Mouse (Mus musculus): Measurements from ENCODE around the gene Ppil2. TPM values are rescaled to one million over a fixed set of nuclear protein-coding genes. Genes with fewer than 3 reads are reported as not detected.

Ppil2 gene
- polyA plus RNA-seq, 1 experiment: 108 TPM

DNA sequence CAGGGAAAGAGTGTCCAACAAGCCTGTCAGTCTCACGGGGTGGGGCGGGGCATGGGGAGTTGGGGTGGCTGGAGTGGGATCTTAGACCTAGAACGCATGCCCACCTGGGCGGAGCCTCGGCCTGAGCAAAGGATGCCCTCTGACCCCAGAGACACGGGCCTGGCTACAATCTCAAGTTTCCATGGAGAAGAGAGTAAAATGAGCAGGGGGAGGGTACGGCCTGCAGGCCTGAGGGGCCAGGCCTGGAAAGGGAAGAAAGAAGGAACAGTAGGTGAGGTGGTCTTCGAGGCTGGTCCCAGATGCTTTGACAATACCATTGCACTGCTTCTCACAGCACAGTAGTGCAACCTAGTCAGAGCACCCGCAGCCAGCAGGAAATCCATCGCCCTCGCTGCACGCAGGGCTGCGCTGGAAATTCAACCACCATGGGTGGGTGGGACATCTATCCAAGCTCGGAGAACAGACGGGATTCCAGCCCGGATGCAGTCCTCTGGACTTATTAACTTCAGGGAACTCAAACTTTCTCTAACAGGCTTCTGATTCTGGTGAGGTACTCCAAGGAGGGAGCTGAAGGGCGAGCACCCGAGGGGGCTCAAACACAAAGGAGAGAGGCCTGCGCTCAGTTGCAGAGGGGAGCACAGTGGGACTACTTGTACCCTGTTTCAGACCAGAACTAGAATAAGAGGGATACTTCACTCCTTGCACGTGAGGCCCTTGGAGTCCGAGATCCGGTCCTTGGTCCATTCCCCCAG lies 13.2 kb upstream of the Ppil2 start:
- H3K27ac ChIP-seq (ENCODE audit: insufficient read depth, low read length): no peak overlapping the region
- 33% methylated on average over 22 of the region's 22 CpGs for WGBS
- peak overlapping the region; percentile 29 for H3K4me3 ChIP-seq (replicated peaks; ENCODE audit: insufficient read depth, low read depth, low read length)
- DNase-seq: no peak
- H3K27me3 ChIP-seq (ENCODE audit: control insufficient read depth, insufficient read depth, low read length): no peaks in the 10 kb centered on the region
- TF ChIP-seq CTCF (IDR thresholded peaks at IDR 0.05; ENCODE audit: borderline replicate concordance, insufficient read depth, low read depth, low read length): no peak
- no peak for TF ChIP-seq POLR2A (IDR thresholded peaks at IDR 0.05; ENCODE audit: borderline replicate concordance, insufficient read depth, low read length)
- peaks cover 5% of the 10 kb centered on the region; the same call in 1 of the 2 replicates for H3K4me1 ChIP-seq (ENCODE audit: control insufficient read depth, insufficient read depth, low read length)

GRCm38 (mm10) chr16:17121569-17121968 lies 10.5 kb upstream of the Ppil2 start:
- Histone ChIP-seq H3K27ac (ENCODE audit: insufficient read depth, low read length) (no peak overlapping the region), H3K27me3 (ENCODE audit: control insufficient read depth, insufficient read depth, low read length) (no peaks in the 10 kb centered on the region), H3K4me1 (ENCODE audit: control insufficient read depth, insufficient read depth, low read length) (peaks cover 5% of the 10 kb centered on the region; the same call in 1 of the 2 replicates), H3K4me3 (replicated peaks; ENCODE audit: insufficient read depth, low read depth, low read length) (no peak overlapping the region)
- no peak for DNase-seq
- no peak for TF ChIP-seq CTCF (IDR thresholded peaks at IDR 0.05; ENCODE audit: borderline replicate concordance, insufficient read depth, low read depth, low read length)
- WGBS: 60% methylated on average over 14 of the region's 14 CpGs

- no peak overlapping the region for H3K4me3 ChIP-seq (replicated peaks; ENCODE audit: insufficient read depth, low read depth, low read length)
- H3K27ac ChIP-seq (ENCODE audit: insufficient read depth, low read length): no peak overlapping the region
- WGBS: 83% methylated on average over 5 of the region's 5 CpGs
- DNase-seq: no peak
- H3K4me1 ChIP-seq (ENCODE audit: control insufficient read depth, insufficient read depth, low read length): no peaks in the 10 kb centered on the region
- H3K27me3 ChIP-seq (ENCODE audit: control insufficient read depth, insufficient read depth, low read length): no peaks in the 10 kb centered on the region
- TF ChIP-seq POLR2A (IDR thresholded peaks at IDR 0.05; ENCODE audit: borderline replicate concordance, insufficient read depth, low read length): no peak
- TF ChIP-seq CTCF (IDR thresholded peaks at IDR 0.05; ENCODE audit: borderline replicate concordance, insufficient read depth, low read depth, low read length): no peak
These were observed 6.3 kb upstream of the Ppil2 start for GRCm38 (mm10) chr16:17117309-17117799.

- 63% methylated on average over 4 of the region's 4 CpGs for WGBS
- no peak for TF ChIP-seq CTCF (IDR thresholded peaks at IDR 0.05; ENCODE audit: borderline replicate concordance, insufficient read depth, low read depth, low read length)
- no peak for TF ChIP-seq POLR2A (IDR thresholded peaks at IDR 0.05; ENCODE audit: borderline replicate concordance, insufficient read depth, low read length)
- Histone ChIP-seq H3K4me1 (ENCODE audit: control insufficient read depth, insufficient read depth, low read length) (no peaks in the 10 kb centered on the region; the same call in 1 of the 2 replicates), H3K27ac (ENCODE audit: insufficient read depth, low read length) (no peak overlapping the region), H3K4me3 (replicated peaks; ENCODE audit: insufficient read depth, low read depth, low read length) (no peak overlapping the region), H3K27me3 (ENCODE audit: control insufficient read depth, insufficient read depth, low read length) (no peaks in the 10 kb centered on the region)
- DNase-seq: no peak
These were observed 6.5 kb downstream of the Ppil2 start for GRCm38 (mm10) chr16:17104600-17104999.

DNA sequence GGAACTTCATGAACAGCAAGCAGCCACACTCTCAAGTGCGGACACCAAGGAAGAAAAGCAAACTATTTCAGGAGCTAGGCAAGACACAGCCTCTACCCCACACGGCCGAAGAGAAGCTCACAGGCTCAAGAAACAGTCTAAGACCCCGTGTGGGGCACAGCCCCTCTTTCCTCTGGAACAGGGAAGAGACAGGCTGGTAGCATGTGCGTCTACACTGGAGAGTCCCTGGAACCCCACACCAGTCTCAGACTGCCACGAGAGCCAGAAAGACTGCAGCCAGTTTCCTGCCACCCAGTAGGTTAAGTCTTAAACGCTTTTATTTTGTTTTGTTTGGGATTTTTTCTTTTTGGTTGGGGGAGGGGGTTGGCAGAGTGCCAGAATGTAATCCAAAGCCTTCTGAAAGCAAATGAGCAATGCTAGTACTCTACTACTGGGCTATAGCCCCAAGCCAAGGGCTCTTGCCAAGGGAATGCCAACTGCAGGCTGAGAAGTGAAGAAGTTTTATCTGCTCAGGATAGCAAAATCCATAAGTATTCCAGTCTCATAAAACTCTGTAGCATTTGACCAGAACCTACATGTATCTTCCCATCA lies 8.3 kb downstream of the Ppil2 start:
- Histone ChIP-seq H3K27ac (ENCODE audit: insufficient read depth, low read length) (no peak overlapping the region), H3K4me3 (replicated peaks; ENCODE audit: insufficient read depth, low read depth, low read length) (no peak overlapping the region), H3K4me1 (ENCODE audit: control insufficient read depth, insufficient read depth, low read length) (no peaks in the 10 kb centered on the region), H3K27me3 (ENCODE audit: control insufficient read depth, insufficient read depth, low read length) (no peaks in the 10 kb centered on the region)
- no peak for TF ChIP-seq CTCF (IDR thresholded peaks at IDR 0.05; ENCODE audit: borderline replicate concordance, insufficient read depth, low read depth, low read length)
- TF ChIP-seq POLR2A (IDR thresholded peaks at IDR 0.05; ENCODE audit: borderline replicate concordance, insufficient read depth, low read length): no peak
- DNase-seq: no peak
- WGBS: 45% methylated on average over 7 of the region's 7 CpGs

DNA sequence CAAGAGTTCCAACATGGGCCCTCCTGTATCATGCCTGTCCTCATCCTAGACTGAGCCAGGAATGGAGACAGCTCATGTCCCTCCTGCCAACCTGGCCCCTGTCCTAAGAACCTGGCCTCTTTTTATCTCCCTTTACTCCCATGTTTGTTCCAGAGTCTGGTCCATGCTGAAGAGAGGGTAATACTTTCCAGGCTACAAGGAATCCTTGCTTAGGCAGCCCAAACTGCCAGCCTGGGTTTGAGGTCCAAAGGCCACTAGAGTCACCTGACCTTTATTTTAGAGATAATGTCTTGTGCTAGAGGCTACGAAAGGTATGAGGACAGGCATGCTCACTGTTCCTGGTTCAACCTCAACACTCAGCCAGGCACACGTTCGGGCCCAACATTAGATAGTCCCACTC lies 14.1 kb downstream of the Ppil2 start:
- Histone ChIP-seq H3K27ac (ENCODE audit: insufficient read depth, low read length) (no peak overlapping the region), H3K27me3 (ENCODE audit: control insufficient read depth, insufficient read depth, low read length) (no peaks in the 10 kb centered on the region), H3K4me3 (replicated peaks; ENCODE audit: insufficient read depth, low read depth, low read length) (no peak overlapping the region), H3K4me1 (ENCODE audit: control insufficient read depth, insufficient read depth, low read length) (no peaks in the 10 kb centered on the region)
- no peak for DNase-seq
- no peak for TF ChIP-seq POLR2A (IDR thresholded peaks at IDR 0.05; ENCODE audit: borderline replicate concordance, insufficient read depth, low read length)
- no peak for TF ChIP-seq CTCF (IDR thresholded peaks at IDR 0.05; ENCODE audit: borderline replicate concordance, insufficient read depth, low read depth, low read length)
- 96% methylated on average over 3 of the region's 3 CpGs for WGBS

GRCm38 (mm10) chr16:17088346-17088745 lies 22.7 kb downstream of the Ppil2 start:
- H3K4me3 ChIP-seq (replicated peaks; ENCODE audit: insufficient read depth, low read depth, low read length): no peak overlapping the region
- H3K4me1 ChIP-seq (ENCODE audit: control insufficient read depth, insufficient read depth, low read length): no peaks in the 10 kb centered on the region
- no peaks in the 10 kb centered on the region for H3K27me3 ChIP-seq (ENCODE audit: control insufficient read depth, insufficient read depth, low read length)
- WGBS: 56% methylated on average over 3 of the region's 3 CpGs
- no peak overlapping the region for H3K27ac ChIP-seq (ENCODE audit: insufficient read depth, low read length)
- no peak for DNase-seq
- TF ChIP-seq CTCF (IDR thresholded peaks at IDR 0.05; ENCODE audit: borderline replicate concordance, insufficient read depth, low read depth, low read length) (no peak), POLR2A (IDR thresholded peaks at IDR 0.05; ENCODE audit: borderline replicate concordance, insufficient read depth, low read length) (no peak)

- Histone ChIP-seq H3K4me1 (ENCODE audit: control insufficient read depth, insufficient read depth, low read length) (no peaks in the 10 kb centered on the region), H3K27ac (ENCODE audit: insufficient read depth, low read length) (no peak overlapping the region), H3K27me3 (ENCODE audit: control insufficient read depth, insufficient read depth, low read length) (no peaks in the 10 kb centered on the region), H3K4me3 (replicated peaks; ENCODE audit: insufficient read depth, low read depth, low read length) (no peak overlapping the region)
- TF ChIP-seq POLR2A (IDR thresholded peaks at IDR 0.05; ENCODE audit: borderline replicate concordance, insufficient read depth, low read length) (no peak), CTCF (IDR thresholded peaks at IDR 0.05; ENCODE audit: borderline replicate concordance, insufficient read depth, low read depth, low read length) (no peak)
- no peak for DNase-seq
- WGBS: 53% methylated on average over 13 of the region's 13 CpGs
These were observed 24.3 kb downstream of the Ppil2 start for GRCm38 (mm10) chr16:17086669-17087193.

Data from cerebellum, adult 2 months (tissue).